Mouse (Mus musculus): ENCODE measurements at regions not wholly inside any gene's neighbourhood (a gene's known extent, or its start where the extent isn't known, plus 50 kb on each side); places are given as distances from the start of the nearest gene placed in this dataset.

DNA sequence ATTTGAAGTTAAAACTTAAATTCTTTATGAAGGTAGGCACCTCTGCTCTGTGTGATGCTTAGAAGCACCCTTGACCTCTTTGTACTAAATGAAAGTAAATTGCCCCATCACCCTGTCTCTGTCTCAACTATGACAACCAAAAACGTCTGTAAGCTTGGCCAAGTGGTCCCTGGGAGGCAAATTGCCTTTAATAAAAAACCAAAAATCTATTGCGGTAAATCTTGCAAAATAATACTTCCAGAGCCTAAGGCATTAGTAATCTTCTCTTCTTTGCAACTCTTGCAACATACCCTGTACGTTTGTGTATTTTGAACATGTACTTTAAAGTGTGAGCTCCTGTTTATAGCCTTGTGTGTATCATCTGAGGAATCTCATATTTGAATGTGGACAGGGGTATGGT is 77.4 kb upstream of the Kcnj16 start:
- TF ChIP-seq POLR2A (IDR thresholded peaks at IDR 0.05; ENCODE audit: insufficient read depth, low read depth, low read length) = no peak
- TF ChIP-seq EP300 (IDR thresholded peaks at IDR 0.05; ENCODE audit: insufficient read depth, low read depth, low read length) = no peak
